Mouse (Mus musculus): ENCODE results near the gene Chd6. TPM values are rescaled to one million over a fixed set of nuclear protein-coding genes. Genes with fewer than 3 reads are reported as not detected.

The Chd6 gene
- polyA plus RNA-seq, 1 experiment from 2014 or later, result 52.8 TPM

- ATAC-seq (ENCODE audit: low FRiP score) (no peak), DNase-seq (ENCODE audit: low spot score) (no peak)
- Histone ChIP-seq H3K27me3 (ENCODE audit: control insufficient read depth, insufficient read depth, low read length) (no peaks in the 10 kb centered on the region), H3K9ac (ENCODE audit: low read depth, low read length) (no peak overlapping the region), H3K9me3 (ENCODE audit: control insufficient read depth, low read length) (no peaks in the 10 kb centered on the region), H3K4me3 (ENCODE audit: low read depth, low read length) (no peak overlapping the region), H3K4me2 (replicated peaks; ENCODE audit: low read depth, low read length) (no peak overlapping the region), H3K4me1 (replicated peaks; ENCODE audit: control insufficient read depth, insufficient read depth, low read length) (no peaks in the 10 kb centered on the region), H3K27ac (ENCODE audit: low read depth, low read length) (no peak overlapping the region), H3K36me3 (ENCODE audit: control insufficient read depth, insufficient read depth, low read length) (peaks cover 4% of the 10 kb centered on the region; the same call in 1 of the 2 replicates)
Observed at GRCm38 (mm10) chr2:160987503-160987902, 121.4 kb downstream of the Chd6 start.

GRCm38 (mm10) chr2:160982636-160983035 is 126.2 kb downstream of the Chd6 start:
- WGBS, result 93% methylated on average over 3 of the region's 3 CpGs
- no peak for ATAC-seq (ENCODE audit: low FRiP score)
- no peak for DNase-seq (ENCODE audit: low spot score)
- Histone ChIP-seq H3K9me3 (ENCODE audit: control insufficient read depth, low read length) (no peaks in the 10 kb centered on the region), H3K27ac (ENCODE audit: low read depth, low read length) (no peak overlapping the region), H3K27me3 (ENCODE audit: control insufficient read depth, insufficient read depth, low read length) (no peaks in the 10 kb centered on the region), H3K4me2 (replicated peaks; ENCODE audit: low read depth, low read length) (no peak overlapping the region), H3K9ac (ENCODE audit: low read depth, low read length) (no peak overlapping the region), H3K36me3 (ENCODE audit: control insufficient read depth, insufficient read depth, low read length) (peaks cover 11% of the 10 kb centered on the region; the same call in 1 of the 2 replicates), H3K4me3 (ENCODE audit: low read depth, low read length) (no peak overlapping the region), H3K4me1 (replicated peaks; ENCODE audit: control insufficient read depth, insufficient read depth, low read length) (no peaks in the 10 kb centered on the region)

DNA sequence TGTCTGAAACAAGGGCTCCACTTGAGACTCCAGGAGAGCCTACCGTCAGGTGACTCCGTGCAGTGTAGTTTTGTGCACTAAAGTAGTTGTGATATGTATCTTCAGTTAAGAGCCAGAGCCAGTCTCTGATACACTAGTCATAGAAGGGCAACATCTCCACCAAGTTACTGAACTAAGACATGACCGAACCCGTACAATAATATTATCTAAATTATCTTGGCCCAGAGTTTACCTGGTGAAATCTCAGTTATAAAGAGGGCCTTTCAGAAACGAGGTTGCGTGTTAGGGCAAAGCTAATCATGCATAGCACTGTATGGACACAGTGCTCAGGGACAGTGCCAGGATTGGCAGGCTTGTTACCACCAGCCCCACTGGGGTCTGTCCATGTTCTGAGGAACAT is 127.1 kb downstream of the Chd6 start:
- DNase-seq (ENCODE audit: low spot score) (no peak), ATAC-seq (ENCODE audit: low FRiP score) (no peak)
- no peak overlapping the region for H3K4me3 ChIP-seq (ENCODE audit: low read depth, low read length)
- no peak overlapping the region for H3K27ac ChIP-seq (ENCODE audit: low read depth, low read length)
- H3K27me3 ChIP-seq (ENCODE audit: control insufficient read depth, insufficient read depth, low read length), result no peaks in the 10 kb centered on the region
- peaks cover 8% of the 10 kb centered on the region; the same call in 1 of the 2 replicates for H3K36me3 ChIP-seq (ENCODE audit: control insufficient read depth, insufficient read depth, low read length)
- H3K4me1 ChIP-seq (replicated peaks; ENCODE audit: control insufficient read depth, insufficient read depth, low read length), result no peaks in the 10 kb centered on the region
- WGBS, result 93% methylated on average over 6 of the region's 6 CpGs
- no peak overlapping the region for H3K4me2 ChIP-seq (replicated peaks; ENCODE audit: low read depth, low read length)
- no peak overlapping the region for H3K9ac ChIP-seq (ENCODE audit: low read depth, low read length)
- H3K9me3 ChIP-seq (ENCODE audit: control insufficient read depth, low read length), result no peaks in the 10 kb centered on the region

- Histone ChIP-seq H3K4me3 (ENCODE audit: low read depth, low read length) (no peak overlapping the region), H3K9me3 (ENCODE audit: control insufficient read depth, low read length) (no peaks in the 10 kb centered on the region), H3K27ac (ENCODE audit: low read depth, low read length) (no peak overlapping the region), H3K27me3 (ENCODE audit: control insufficient read depth, insufficient read depth, low read length) (no peaks in the 10 kb centered on the region), H3K4me2 (replicated peaks; ENCODE audit: low read depth, low read length) (no peak overlapping the region), H3K4me1 (replicated peaks; ENCODE audit: control insufficient read depth, insufficient read depth, low read length) (no peaks in the 10 kb centered on the region), H3K36me3 (ENCODE audit: control insufficient read depth, insufficient read depth, low read length) (peaks cover 13% of the 10 kb centered on the region), H3K9ac (ENCODE audit: low read depth, low read length) (no peak overlapping the region)
- no CpG with 5 or more reads among the region's 1 CpGs for WGBS
- DNase-seq (ENCODE audit: low spot score) (no peak), ATAC-seq (ENCODE audit: low FRiP score) (no peak)
Observed at GRCm38 (mm10) chr2:160978651-160979050, 130.2 kb downstream of the Chd6 start.

DNA sequence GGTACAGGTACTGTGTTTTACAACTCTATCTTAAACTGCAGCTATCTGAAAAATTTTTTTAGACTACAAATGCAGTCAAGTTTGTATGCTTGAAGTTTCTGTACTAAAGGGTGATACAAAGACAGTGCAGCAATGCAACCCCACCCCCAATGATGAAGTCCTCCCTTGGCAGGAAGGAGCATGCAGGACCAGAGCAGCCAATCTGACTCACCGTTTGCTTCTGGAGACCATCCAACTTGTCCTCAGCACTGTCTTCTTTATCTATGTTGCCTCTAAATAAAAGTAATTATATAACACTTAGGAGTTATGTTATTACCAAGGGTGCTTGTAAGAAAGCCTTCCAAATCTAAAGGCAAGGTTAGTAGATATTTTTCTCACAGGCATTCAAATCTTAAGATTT is 131.6 kb downstream of the Chd6 start:
- Histone ChIP-seq H3K36me3 (ENCODE audit: control insufficient read depth, insufficient read depth, low read length) (peaks cover 12% of the 10 kb centered on the region), H3K27ac (ENCODE audit: low read depth, low read length) (no peak overlapping the region), H3K4me2 (replicated peaks; ENCODE audit: low read depth, low read length) (no peak overlapping the region), H3K9me3 (ENCODE audit: control insufficient read depth, low read length) (no peaks in the 10 kb centered on the region), H3K27me3 (ENCODE audit: control insufficient read depth, insufficient read depth, low read length) (no peaks in the 10 kb centered on the region), H3K4me3 (ENCODE audit: low read depth, low read length) (no peak overlapping the region), H3K9ac (ENCODE audit: low read depth, low read length) (no peak overlapping the region), H3K4me1 (replicated peaks; ENCODE audit: control insufficient read depth, insufficient read depth, low read length) (no peaks in the 10 kb centered on the region)
- WGBS, result 92% methylated on average over 1 of the region's 1 CpGs
- ATAC-seq (ENCODE audit: low FRiP score), result no peak
- DNase-seq (ENCODE audit: low spot score), result no peak

- Histone ChIP-seq H3K36me3 (ENCODE audit: control insufficient read depth, insufficient read depth, low read length) (peaks cover 5% of the 10 kb centered on the region; the same call in 1 of the 2 replicates), H3K9me3 (ENCODE audit: control insufficient read depth, low read length) (no peaks in the 10 kb centered on the region), H3K9ac (ENCODE audit: low read depth, low read length) (no peak overlapping the region), H3K27me3 (ENCODE audit: control insufficient read depth, insufficient read depth, low read length) (no peaks in the 10 kb centered on the region), H3K4me3 (ENCODE audit: low read depth, low read length) (no peak overlapping the region), H3K27ac (ENCODE audit: low read depth, low read length) (no peak overlapping the region), H3K4me2 (replicated peaks; ENCODE audit: low read depth, low read length) (no peak overlapping the region), H3K4me1 (replicated peaks; ENCODE audit: control insufficient read depth, insufficient read depth, low read length) (no peaks in the 10 kb centered on the region)
- WGBS, result 85% methylated on average over 5 of the region's 5 CpGs
- ATAC-seq (ENCODE audit: low FRiP score), result no peak
- DNase-seq (ENCODE audit: low spot score), result no peak
Observed at GRCm38 (mm10) chr2:160973648-160974215, 135.1 kb downstream of the Chd6 start.

- Histone ChIP-seq H3K4me1 (replicated peaks; ENCODE audit: control insufficient read depth, insufficient read depth, low read length) (no peaks in the 10 kb centered on the region), H3K27me3 (ENCODE audit: control insufficient read depth, insufficient read depth, low read length) (no peaks in the 10 kb centered on the region), H3K9ac (ENCODE audit: low read depth, low read length) (no peak overlapping the region), H3K4me2 (replicated peaks; ENCODE audit: low read depth, low read length) (no peak overlapping the region), H3K4me3 (ENCODE audit: low read depth, low read length) (no peak overlapping the region), H3K9me3 (ENCODE audit: control insufficient read depth, low read length) (no peaks in the 10 kb centered on the region), H3K36me3 (ENCODE audit: control insufficient read depth, insufficient read depth, low read length) (peaks cover 7% of the 10 kb centered on the region; the same call in 1 of the 2 replicates), H3K27ac (ENCODE audit: low read depth, low read length) (no peak overlapping the region)
- DNase-seq (ENCODE audit: low spot score) (no peak), ATAC-seq (ENCODE audit: low FRiP score) (no peak)
- WGBS, result 90% methylated on average over 7 of the region's 7 CpGs
Observed at GRCm38 (mm10) chr2:160972103-160972792, 136.6 kb downstream of the Chd6 start.

- Histone ChIP-seq H3K4me1 (replicated peaks; ENCODE audit: control insufficient read depth, insufficient read depth, low read length) (no peaks in the 10 kb centered on the region), H3K9me3 (ENCODE audit: control insufficient read depth, low read length) (no peaks in the 10 kb centered on the region), H3K4me3 (ENCODE audit: low read depth, low read length) (no peak overlapping the region), H3K27ac (ENCODE audit: low read depth, low read length) (no peak overlapping the region), H3K4me2 (replicated peaks; ENCODE audit: low read depth, low read length) (no peak overlapping the region), H3K36me3 (ENCODE audit: control insufficient read depth, insufficient read depth, low read length) (peaks cover 15% of the 10 kb centered on the region), H3K27me3 (ENCODE audit: control insufficient read depth, insufficient read depth, low read length) (no peaks in the 10 kb centered on the region), H3K9ac (ENCODE audit: low read depth, low read length) (no peak overlapping the region)
- DNase-seq (ENCODE audit: low spot score) (no peak), ATAC-seq (ENCODE audit: low FRiP score) (no peak)
- WGBS, result 95% methylated on average over 1 of the region's 1 CpGs
Observed at GRCm38 (mm10) chr2:160962149-160962548, 146.7 kb downstream of the Chd6 start.
